Mouse (Mus musculus): ENCODE data around the gene Atp6v1e2.

GRCm38 (mm10) chr17:86961301-86961841, 13.7 kb upstream of the Atp6v1e2 start:
- TF ChIP-seq POLR2A (IDR thresholded peaks at IDR 0.05; ENCODE audit: low read depth, low read length) (peak; percentile 20; the same call in 1 of the 2 replicates), CTCF (IDR thresholded peaks at IDR 0.05; ENCODE audit: borderline replicate concordance, insufficient read depth, low read length) (no peak)

All from embryonic fibroblast, embryonic 13.5 days (primary cell).